Mouse (Mus musculus) retina, postnatal 1 day (tissue): ENCODE data around the gene Gm21836.
"Not testable (repeated sequence)": the region's sequence is repeated elsewhere in the genome, so short reads cannot be mapped to it uniquely, and the experiment has no call there.

Source experiments
- DNase-seq: peaks from one replicate; pipeline ENCODE4 v3.0.0-alpha.2; 2012

Gene Gm21836

GRCm38 (mm10) chr9:124493693-124494092 is at the start of gene Gm21836:
Gene Gm21836, minus strand, starts transcription at chr9:124493793.
- not testable (repeated sequence) for DNase-seq

GRCm38 (mm10) chr9:124480361-124480980 is 13.1 kb downstream of the Gm21836 start:
- not testable (repeated sequence) for DNase-seq

GRCm38 (mm10) chr9:124478081-124478480 is 15.5 kb downstream of the Gm21836 start:
- DNase-seq, result no peak

- peak; percentile 38 for DNase-seq
Measured at GRCm38 (mm10) chr9:124476096-124476902, 17.3 kb downstream of the Gm21836 start, which contains the start of gene Ppp2r3d. Gene Ppp2r3d, minus strand, starts transcription at chr9:124476898.

GRCm38 (mm10) chr9:124475689-124476088 is 17.9 kb downstream of the Gm21836 start:
- DNase-seq, result peak; percentile 11

- peak; percentile 46 for DNase-seq
Measured at GRCm38 (mm10) chr9:124456572-124456971, 37.0 kb downstream of the Gm21836 start.
